Mouse (Mus musculus): ENCODE data around the gene Stambp. TPM values are rescaled to one million over a fixed set of nuclear protein-coding genes. Genes with fewer than 3 reads are reported as not detected.

The Stambp gene
- polyA plus RNA-seq, 1 experiment = 8.8 TPM

DNA sequence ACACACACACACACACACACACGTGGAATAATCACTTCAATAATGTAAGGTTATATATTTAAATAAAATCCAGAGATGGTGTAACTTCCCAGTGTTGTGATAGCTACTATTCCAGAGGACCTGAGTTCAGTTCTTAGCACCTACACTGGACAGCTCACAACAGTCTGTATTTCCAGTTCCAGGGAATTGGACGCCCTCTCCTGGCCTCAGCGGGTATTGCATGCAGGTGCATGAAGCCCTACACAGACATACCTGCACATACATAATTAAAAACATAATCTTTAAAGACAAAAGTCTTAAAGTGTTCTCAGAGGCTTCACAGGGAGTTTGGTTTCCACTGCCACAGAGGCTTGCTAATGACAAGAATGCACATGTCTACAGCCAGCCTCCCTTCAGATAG is 72.1 kb downstream of the Stambp start:
- Histone ChIP-seq H3ac (ENCODE audit: control insufficient read depth, insufficient read length) (no peak overlapping the region), H3K4me2 (ENCODE audit: low read depth) (no peak overlapping the region), H3K79me2 (ENCODE audit: control insufficient read depth, insufficient read depth) (peaks cover 9% of the 10 kb centered on the region), H3K27me3 (ENCODE audit: control insufficient read depth, insufficient read depth, insufficient read length) (no peaks in the 10 kb centered on the region), H3K36me3 (ENCODE audit: control insufficient read depth, insufficient read depth) (no peaks in the 10 kb centered on the region), H3K4me3 (no peak overlapping the region)
- no peak for TF ChIP-seq E2F4 (IDR thresholded peaks at IDR 0.05; ENCODE audit: insufficient read depth)
- TF ChIP-seq SRF (IDR thresholded peaks at IDR 0.05; ENCODE audit: control insufficient read depth, insufficient read length, low read depth) = no peak
- no peak for TF ChIP-seq USF1 (IDR thresholded peaks at IDR 0.05; ENCODE audit: low read depth)
- TF ChIP-seq POLR2A (IDR thresholded peaks at IDR 0.05; ENCODE audit: insufficient read length, low read depth) = no peak
- no peak for TF ChIP-seq TCF3 (IDR thresholded peaks at IDR 0.05; ENCODE audit: insufficient read length, low read depth)
- TF ChIP-seq TCF12 (IDR thresholded peaks at IDR 0.05; ENCODE audit: insufficient read depth, poor library complexity, severe bottlenecking) = no peak

DNA sequence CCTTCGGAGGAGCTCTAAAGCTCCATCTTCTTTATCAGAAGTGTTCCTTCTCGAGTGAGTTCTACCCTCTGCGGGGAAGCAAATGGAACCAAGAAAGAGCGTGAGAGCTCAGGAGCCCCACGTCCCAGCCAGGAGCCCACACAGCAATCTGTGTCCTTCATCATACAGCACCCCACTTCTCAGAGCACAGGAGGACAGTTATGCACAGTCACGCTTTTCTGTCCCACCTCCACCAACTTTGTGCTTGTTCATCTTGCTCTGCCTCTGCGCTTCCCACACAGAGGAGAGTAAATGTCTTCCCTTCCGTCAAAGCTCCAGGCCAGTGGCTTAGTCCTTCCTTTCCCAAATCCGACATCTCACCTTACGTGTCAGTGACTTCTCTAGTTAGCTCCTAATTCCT is 73.5 kb downstream of the Stambp start:
- TF ChIP-seq TCF12 (IDR thresholded peaks at IDR 0.05; ENCODE audit: insufficient read depth, poor library complexity, severe bottlenecking) (no peak), E2F4 (IDR thresholded peaks at IDR 0.05; ENCODE audit: insufficient read depth) (no peak), MYOD1 (IDR thresholded peaks at IDR 0.05; ENCODE audit: control insufficient read depth in 1 of 3, insufficient read length in 2 of 3, low read depth in 2 of 3) (no peak), SRF (IDR thresholded peaks at IDR 0.05; ENCODE audit: control insufficient read depth, insufficient read length, low read depth) (no peak), USF1 (IDR thresholded peaks at IDR 0.05; ENCODE audit: low read depth) (no peak), MAX (IDR thresholded peaks at IDR 0.05; ENCODE audit: low read depth) (no peak)
- Histone ChIP-seq H3K4me3 (no peak overlapping the region), H3ac (ENCODE audit: control insufficient read depth, insufficient read length) (no peak overlapping the region), H3K27me3 (ENCODE audit: control insufficient read depth, insufficient read depth, insufficient read length) (no peaks in the 10 kb centered on the region), H3K36me3 (ENCODE audit: control insufficient read depth, insufficient read depth) (peaks cover under 1% of the 10 kb centered on the region), H3K79me2 (ENCODE audit: control insufficient read depth, insufficient read depth) (no peaks in the 10 kb centered on the region), H3K4me2 (ENCODE audit: low read depth) (no peak overlapping the region)

DNA sequence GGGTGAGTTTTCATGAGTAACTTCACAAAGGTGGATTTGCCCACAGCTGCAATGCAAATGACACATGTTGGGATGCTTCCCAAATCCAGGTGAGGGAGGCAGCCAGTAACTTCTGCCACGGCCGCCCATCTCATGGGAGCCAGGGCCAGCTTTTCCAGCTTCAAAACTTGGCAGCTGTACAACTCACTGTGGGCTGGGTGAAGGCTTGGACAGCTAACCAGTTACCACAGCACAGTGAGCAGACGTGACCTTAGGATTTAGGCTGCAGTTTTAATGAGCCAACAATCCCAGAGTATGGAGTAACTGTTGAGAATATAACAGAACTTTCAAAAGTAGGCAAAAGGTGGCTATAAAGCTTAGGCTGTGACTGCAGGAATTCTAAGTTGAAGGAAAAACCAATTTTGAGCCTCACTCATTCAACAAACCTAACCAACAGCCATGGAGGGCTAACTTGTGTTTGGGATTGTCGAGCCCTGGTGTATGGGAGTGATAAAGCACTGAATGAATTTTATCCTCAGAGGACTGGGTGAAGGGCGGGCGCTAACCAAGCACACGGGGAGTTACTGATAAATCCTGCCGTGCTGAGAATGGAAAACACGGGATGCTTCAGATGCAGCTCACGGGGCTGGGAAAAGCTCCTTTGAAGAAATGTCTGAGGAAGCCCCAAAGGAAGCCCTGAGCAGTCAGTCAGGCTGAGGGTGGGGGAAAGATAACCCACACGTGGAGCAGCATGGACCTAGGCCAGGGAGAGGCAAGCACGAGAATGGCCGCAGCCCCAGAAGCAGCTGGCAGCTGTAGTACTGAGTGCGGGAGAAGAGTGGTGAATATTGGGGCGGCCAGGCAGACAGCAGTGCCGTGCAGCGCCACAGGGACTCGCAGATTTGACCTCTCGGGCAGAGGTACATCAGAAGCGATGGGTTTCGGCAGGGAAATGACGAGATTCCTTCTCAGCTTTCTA is 75.5 kb downstream of the Stambp start:
- no peaks in the 10 kb centered on the region for H3K79me2 ChIP-seq (ENCODE audit: control insufficient read depth, insufficient read depth)
- H3K4me2 ChIP-seq (ENCODE audit: low read depth) = peak overlapping the region; percentile 57
- TF ChIP-seq MYOG (IDR thresholded peaks at IDR 0.05; ENCODE audit: control insufficient read depth in 1 of 3, insufficient read depth in 1 of 3, insufficient read length in 2 of 3, low read depth in 2 of 3) (peak in 1 of 3 experiments; percentile 63), CEBPB (IDR thresholded peaks at IDR 0.05; ENCODE audit: insufficient read depth, poor library complexity, severe bottlenecking) (no peak), MYOD1 (IDR thresholded peaks at IDR 0.05; ENCODE audit: control insufficient read depth in 1 of 3, insufficient read length in 2 of 3, low read depth in 2 of 3) (peak in 2 of 3 experiments; percentile 21 to 63)
- H3K27me3 ChIP-seq (ENCODE audit: control insufficient read depth, insufficient read depth, insufficient read length) = no peaks in the 10 kb centered on the region
- H3K4me3 ChIP-seq = no peak overlapping the region
- H3ac ChIP-seq (ENCODE audit: control insufficient read depth, insufficient read length) = no peak overlapping the region
- H3K36me3 ChIP-seq (ENCODE audit: control insufficient read depth, insufficient read depth) = peaks cover 10% of the 10 kb centered on the region

DNA sequence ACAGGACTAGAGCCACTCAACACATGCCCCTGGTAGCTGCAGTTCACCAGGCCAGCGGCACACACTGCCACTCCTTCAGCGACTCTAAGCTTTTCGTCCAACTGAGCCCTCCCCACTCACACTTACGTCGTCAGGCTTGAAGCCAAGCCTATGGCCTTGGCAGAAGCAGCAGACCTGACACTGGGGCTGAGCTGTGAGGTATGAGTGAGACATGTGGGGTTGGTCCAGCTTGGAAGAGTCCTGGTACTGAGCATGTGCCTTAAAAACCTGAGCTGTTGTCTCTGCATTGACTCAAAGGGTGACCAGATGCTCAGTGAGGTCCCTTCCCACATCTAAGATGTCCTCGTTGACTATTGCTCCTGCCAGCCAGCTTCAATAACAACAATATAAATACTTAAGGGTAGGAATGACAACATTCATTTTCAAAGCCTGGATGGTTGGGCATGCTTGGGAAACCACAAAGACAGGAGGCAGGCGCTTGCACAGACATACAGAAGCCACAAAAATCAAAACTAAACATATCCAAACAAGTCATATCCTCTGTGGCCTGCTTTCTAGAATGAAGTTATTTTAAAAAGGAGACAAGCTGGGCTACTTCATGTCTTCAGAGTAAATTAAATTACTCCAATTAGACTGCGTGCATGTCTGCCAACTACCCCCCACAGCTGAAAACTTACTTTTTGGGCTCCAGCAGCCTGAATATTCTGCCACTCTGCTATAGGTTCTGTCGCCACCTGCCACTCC is 76.3 kb downstream of the Stambp start:
- Histone ChIP-seq H3K4me2 (ENCODE audit: low read depth) (peak overlapping the region; percentile 57), H3K79me2 (ENCODE audit: control insufficient read depth, insufficient read depth) (no peaks in the 10 kb centered on the region), H3K36me3 (ENCODE audit: control insufficient read depth, insufficient read depth) (peaks cover 10% of the 10 kb centered on the region), H3ac (ENCODE audit: control insufficient read depth, insufficient read length) (no peak overlapping the region), H3K4me3 (no peak overlapping the region), H3K27me3 (ENCODE audit: control insufficient read depth, insufficient read depth, insufficient read length) (no peaks in the 10 kb centered on the region)
- no peak for TF ChIP-seq REST (IDR thresholded peaks at IDR 0.05; ENCODE audit: insufficient read depth, insufficient read length)
- no peak for TF ChIP-seq POLR2AphosphoS2 (IDR thresholded peaks at IDR 0.05; ENCODE audit: insufficient read length, low read depth)
- no peak for TF ChIP-seq MAX (IDR thresholded peaks at IDR 0.05; ENCODE audit: low read depth)
- no peak for TF ChIP-seq MYOD1 (IDR thresholded peaks at IDR 0.05; ENCODE audit: control insufficient read depth in 1 of 3, insufficient read length in 2 of 3, low read depth in 2 of 3)
- TF ChIP-seq MYOG (IDR thresholded peaks at IDR 0.05; ENCODE audit: control insufficient read depth in 1 of 3, insufficient read depth in 1 of 3, insufficient read length in 2 of 3, low read depth in 2 of 3) = no peak
- no peak for TF ChIP-seq E2F4 (IDR thresholded peaks at IDR 0.05; ENCODE audit: insufficient read depth)
- TF ChIP-seq TCF12 (IDR thresholded peaks at IDR 0.05; ENCODE audit: insufficient read depth, poor library complexity, severe bottlenecking) = no peak

Other genes with a start within 250 kb of the Stambp start
- 260 TPM for gene Mthfd2, start 246.8 kb downstream of the Stambp start, polyA plus RNA-seq (2012; fragmentation: generic; extraction: Trizol)
- gene Mob1a, start 246.7 kb downstream of the Stambp start, polyA plus RNA-seq (2012; fragmentation: generic; extraction: Trizol) = 22.8 TPM
- 104 TPM for gene Bola3, start 223.6 kb downstream of the Stambp start, polyA plus RNA-seq (2012; fragmentation: generic; extraction: Trizol)
- gene Tet3, start 113.6 kb downstream of the Stambp start, polyA plus RNA-seq (2012; fragmentation: generic; extraction: Trizol) = 11.4 TPM
- 28.6 TPM for gene Dguok, start 65.8 kb downstream of the Stambp start, polyA plus RNA-seq (2012; fragmentation: generic; extraction: Trizol)
- 80.1 TPM for gene Actg2, start 36.5 kb downstream of the Stambp start, polyA plus RNA-seq (2012; fragmentation: generic; extraction: Trizol)
- not detected for gene Clec4f, start 83.5 kb upstream of the Stambp start, polyA plus RNA-seq (2012; fragmentation: generic; extraction: Trizol)
- gene Cd207, start 105.1 kb upstream of the Stambp start, polyA plus RNA-seq (2012; fragmentation: generic; extraction: Trizol) = not detected
- gene Vax2, start 138.5 kb upstream of the Stambp start, polyA plus RNA-seq (2012; fragmentation: generic; extraction: Trizol) = 0.66 TPM
- gene Atp6v1b1, start 170.3 kb upstream of the Stambp start, polyA plus RNA-seq (2012; fragmentation: generic; extraction: Trizol) = not detected
- gene Ankrd53, start 189.9 kb upstream of the Stambp start, polyA plus RNA-seq (2012; fragmentation: generic; extraction: Trizol) = 0.05 TPM
- 70.7 TPM for gene Tex261, start 203.1 kb upstream of the Stambp start, polyA plus RNA-seq (2012; fragmentation: generic; extraction: Trizol)
- gene Nagk, start 222.3 kb upstream of the Stambp start, polyA plus RNA-seq (2012; fragmentation: generic; extraction: Trizol) = 42.9 TPM

Measured in myocyte (in vitro differentiated cells).